Mouse (Mus musculus) CH12.LX (cell line): ENCODE results near the gene Syn3.

ENCODE experiments used
- ETS1 ChIP-seq: conservative IDR thresholded peaks from 2 replicates; pipeline ENCODE4 v1.6.1; 2012; ENCODE audit warnings: low read depth, mild to moderate bottlenecking, inconsistent platforms, low read length, improper control_type of control experiment, moderate library complexity
- POLR2A ChIP-seq: IDR thresholded peaks from 2 replicates; pipeline ENCODE4 v1.6.1; 2011; ENCODE audit warnings: low read depth, mild to moderate bottlenecking, improper control_type of control experiment, low read length

DNA sequence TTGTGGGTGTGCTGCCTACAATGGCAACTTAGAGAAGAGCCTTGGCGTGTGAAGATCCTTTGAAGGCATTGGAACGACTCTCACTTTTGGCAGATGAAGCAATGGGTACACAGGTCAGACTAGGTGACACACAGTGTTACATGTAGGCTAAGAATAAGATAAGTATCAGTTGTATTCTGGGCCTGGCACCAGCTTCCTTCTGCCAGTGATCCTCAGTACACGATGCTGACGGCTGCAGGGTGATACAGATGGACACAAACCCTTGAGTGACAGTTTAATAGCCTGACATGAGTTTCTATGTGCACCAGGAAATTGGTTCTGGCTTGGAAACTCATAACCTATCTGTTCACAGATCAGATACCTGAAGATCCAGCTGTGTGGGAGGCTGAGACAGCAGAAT, 391.0 kb downstream of the Syn3 start:
- no peak for TF ChIP-seq ETS1
- TF ChIP-seq POLR2A: no peak
